Mouse (Mus musculus): ENCODE results near the gene Map1s.

DNA sequence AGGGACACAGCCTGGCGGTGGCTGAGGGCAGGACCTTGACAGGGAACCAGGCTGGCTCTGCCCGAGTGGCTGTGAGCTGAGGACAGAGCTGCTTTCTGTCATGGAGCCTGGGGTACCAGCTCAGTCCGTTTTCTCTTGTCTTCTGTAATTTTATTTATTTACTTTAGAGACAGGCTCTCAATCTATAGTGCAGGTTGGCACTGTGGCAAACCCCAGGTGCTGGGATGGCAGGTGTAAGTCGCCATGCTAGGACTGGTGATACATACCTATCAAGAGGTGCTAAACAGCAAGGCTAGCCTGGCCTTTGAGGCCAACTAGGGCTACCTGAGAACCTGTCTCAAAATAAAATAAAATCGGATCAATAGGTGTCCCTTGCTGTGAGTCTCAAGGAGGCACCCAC, 49.7 kb upstream of the Map1s start:
- TF ChIP-seq CTCF (IDR thresholded peaks at IDR 0.05; ENCODE audit: low read depth, low read length) (no peak), POLR2A (IDR thresholded peaks at IDR 0.05; ENCODE audit: borderline replicate concordance, low read depth, low read length) (no peak)
